Mouse (Mus musculus): ENCODE measurements around the gene Ttc13.

The Ttc13 gene

GRCm38 (mm10) chr8:124721862-124722515, at the start of gene Ttc13, which contains the start of gene Arv1:
Ttc13 (minus strand) TSS chr8:124721983.
Arv1 (plus strand) TSS chr8:124722139.
- peak; percentile 93 for DNase-seq (ENCODE audit: low read depth, low spot score)

GRCm38 (mm10) chr8:124763061-124763460, 41.3 kb upstream of the Ttc13 start:
- DNase-seq (ENCODE audit: low read depth, low spot score), result no peak

GRCm38 (mm10) chr8:124758544-124758943, 36.8 kb upstream of the Ttc13 start:
- DNase-seq (ENCODE audit: low read depth, low spot score), result no peak

GRCm38 (mm10) chr8:124756601-124757000, 34.8 kb upstream of the Ttc13 start:
- DNase-seq (ENCODE audit: low read depth, low spot score), result no peak

- no peak for DNase-seq (ENCODE audit: low read depth, low spot score)
These were observed 34.4 kb upstream of the Ttc13 start for GRCm38 (mm10) chr8:124756153-124756552.

GRCm38 (mm10) chr8:124755481-124755880, 33.7 kb upstream of the Ttc13 start:
- DNase-seq (ENCODE audit: low read depth, low spot score), result no peak

GRCm38 (mm10) chr8:124754792-124755190, 33.0 kb upstream of the Ttc13 start:
- no peak for DNase-seq (ENCODE audit: low read depth, low spot score)

GRCm38 (mm10) chr8:124754101-124754791, 32.5 kb upstream of the Ttc13 start:
- DNase-seq (ENCODE audit: low read depth, low spot score), result no peak

- DNase-seq (ENCODE audit: low read depth, low spot score), result no peak
These were observed 30.6 kb upstream of the Ttc13 start for GRCm38 (mm10) chr8:124752325-124752862.

- DNase-seq (ENCODE audit: low read depth, low spot score), result no peak
These were observed 30.0 kb upstream of the Ttc13 start, which contains the start of gene Fam89a for GRCm38 (mm10) chr8:124751709-124752173. Fam89a (minus strand) TSS chr8:124751832.

- peak; percentile 68 for DNase-seq (ENCODE audit: low read depth, low spot score)
These were observed 29.4 kb upstream of the Ttc13 start for GRCm38 (mm10) chr8:124751191-124751590.

GRCm38 (mm10) chr8:124746661-124747060, 24.9 kb upstream of the Ttc13 start:
- no peak for DNase-seq (ENCODE audit: low read depth, low spot score)

GRCm38 (mm10) chr8:124739268-124739667, 17.5 kb upstream of the Ttc13 start:
- no peak for DNase-seq (ENCODE audit: low read depth, low spot score)

GRCm38 (mm10) chr8:124735371-124735911, 13.7 kb upstream of the Ttc13 start:
- no peak for DNase-seq (ENCODE audit: low read depth, low spot score)

GRCm38 (mm10) chr8:124732828-124733227, 11.0 kb upstream of the Ttc13 start:
- no peak for DNase-seq (ENCODE audit: low read depth, low spot score)

- no peak for DNase-seq (ENCODE audit: low read depth, low spot score)
These were observed 2.5 kb upstream of the Ttc13 start for GRCm38 (mm10) chr8:124724301-124724700.

GRCm38 (mm10) chr8:124720938-124721861, 583 bp downstream of the Ttc13 start:
- no peak for DNase-seq (ENCODE audit: low read depth, low spot score)

GRCm38 (mm10) chr8:124720133-124720532, 1.6 kb downstream of the Ttc13 start:
- DNase-seq (ENCODE audit: low read depth, low spot score), result no peak

GRCm38 (mm10) chr8:124715736-124716135, 6.0 kb downstream of the Ttc13 start:
- no peak for DNase-seq (ENCODE audit: low read depth, low spot score)

- DNase-seq (ENCODE audit: low read depth, low spot score), result no peak
These were observed 8.6 kb downstream of the Ttc13 start for GRCm38 (mm10) chr8:124713207-124713606.

GRCm38 (mm10) chr8:124705823-124706222, 16.0 kb downstream of the Ttc13 start:
- no peak for DNase-seq (ENCODE audit: low read depth, low spot score)
